Mouse (Mus musculus) cortical plate, adult 2 months (tissue): ENCODE data around the gene Proser1.

ENCODE experiments used
- CTCF ChIP-seq: fragments of 200-500 bp; IDR thresholded peaks from 2 replicates; pipeline ENCODE4 v1.5.1; 2011; ENCODE audit warnings: mild to moderate bottlenecking, control low read depth, low read length; ENCODE audit not compliant: insufficient read depth; ENCODE audit errors: extremely low read depth
- POLR2A ChIP-seq: fragments of 200-500 bp; IDR thresholded peaks from 2 replicates; pipeline ENCODE4 v1.6.1; 2011; ENCODE audit warnings: mild to moderate bottlenecking, low read length, control low read depth; ENCODE audit not compliant: insufficient read depth; ENCODE audit errors: extremely low read depth

DNA sequence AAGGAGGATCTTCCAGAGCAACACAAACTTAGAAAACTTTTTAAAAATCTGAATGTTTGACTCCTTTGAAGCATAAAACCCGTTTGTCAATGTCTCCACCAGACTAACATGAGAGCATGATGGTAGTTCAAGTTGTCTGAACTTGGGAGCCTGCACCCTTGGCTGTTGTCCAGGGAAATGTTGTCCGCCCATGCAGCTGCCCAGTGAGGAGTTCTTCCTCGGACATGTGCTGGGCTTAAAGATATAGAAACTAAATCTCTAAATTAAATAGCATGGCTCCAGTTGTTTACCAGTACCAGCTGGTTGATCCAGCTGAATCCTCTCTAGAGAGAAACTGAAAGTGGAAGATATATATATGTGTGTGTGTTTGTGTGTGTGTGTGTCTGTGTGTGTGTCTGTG, 49.5 kb upstream of the Proser1 start:
- no peak for TF ChIP-seq CTCF
- TF ChIP-seq POLR2A, result no peak
